Mouse (Mus musculus): ENCODE measurements around the gene Csde1. TPM values are rescaled to one million over a fixed set of nuclear protein-coding genes. Genes with fewer than 3 reads are reported as not detected.

Csde1 gene
- polyA plus RNA-seq, 1 experiment from 2014 or later = 476 TPM

DNA sequence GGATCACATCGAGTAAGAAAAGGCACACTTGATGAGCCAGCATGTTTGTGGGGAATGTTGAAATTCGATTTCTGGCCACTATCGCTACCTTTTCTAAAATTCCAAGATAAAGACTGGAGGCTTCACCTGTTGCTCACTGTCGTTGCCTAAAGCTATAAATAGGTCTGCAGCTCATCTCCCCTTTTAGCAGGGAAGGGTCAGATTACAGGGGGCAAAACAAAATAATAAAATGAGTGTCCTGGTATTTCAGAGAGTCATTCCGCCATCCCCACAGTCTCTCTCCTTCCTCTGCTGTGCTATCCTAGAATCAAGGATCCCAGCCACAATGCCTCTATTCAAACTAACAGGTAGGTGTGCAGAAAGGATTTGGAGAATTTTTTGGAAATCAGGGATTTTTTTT, 53.5 kb downstream of the Csde1 start, which contains the start of gene Ampd1:
TSS of gene Ampd1 (plus strand) at position 244 of the 400 bp plus-strand sequence.
- WGBS = 82% methylated on average over 5 of the region's 5 CpGs
- no peak within 1 kb of the TSS for H3K27ac ChIP-seq
- H3K27me3 ChIP-seq = no peaks in the 10 kb centered on the region
- no peak for ATAC-seq
- no peak within 1 kb of the TSS for H3K4me2 ChIP-seq (replicated peaks)
- no peaks in the 10 kb centered on the region for H3K4me1 ChIP-seq (replicated peaks)
- H3K4me3 ChIP-seq (replicated peaks) = no peak within 1 kb of the TSS
- peaks cover 7% of the 10 kb centered on the region for H3K36me3 ChIP-seq
- H3K9ac ChIP-seq (replicated peaks) = no peak within 1 kb of the TSS
- H3K9me3 ChIP-seq = no peaks in the 10 kb centered on the region

DNA sequence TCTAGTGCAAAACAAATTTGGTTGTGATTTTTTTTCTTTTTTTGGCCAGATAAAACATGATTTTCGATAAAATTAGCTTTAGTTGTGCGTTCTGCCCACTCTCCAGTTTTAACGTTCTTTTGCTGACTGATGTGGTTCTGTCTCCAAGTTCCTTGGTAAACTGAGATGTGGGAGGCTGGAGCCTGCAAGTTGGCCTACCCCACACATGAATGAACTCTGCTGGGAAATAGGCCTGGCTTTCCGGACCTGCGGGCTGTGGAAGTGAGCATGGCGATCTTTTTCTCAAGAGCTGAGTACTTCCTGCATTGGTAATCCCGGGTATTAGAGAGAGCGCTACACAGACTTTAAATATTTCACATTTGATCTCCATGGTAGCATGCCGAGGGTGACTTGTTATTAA, 55.6 kb downstream of the Csde1 start:
- no peaks in the 10 kb centered on the region for H3K9me3 ChIP-seq
- 88% methylated on average over 9 of the region's 9 CpGs for WGBS
- no peak overlapping the region for H3K4me2 ChIP-seq (replicated peaks)
- no peaks in the 10 kb centered on the region for H3K36me3 ChIP-seq
- no peaks in the 10 kb centered on the region for H3K4me1 ChIP-seq (replicated peaks)
- no peak overlapping the region for H3K27ac ChIP-seq
- no peak overlapping the region for H3K9ac ChIP-seq (replicated peaks)
- ATAC-seq = no peak
- no peak overlapping the region for H3K4me3 ChIP-seq (replicated peaks)
- H3K27me3 ChIP-seq = no peaks in the 10 kb centered on the region

DNA sequence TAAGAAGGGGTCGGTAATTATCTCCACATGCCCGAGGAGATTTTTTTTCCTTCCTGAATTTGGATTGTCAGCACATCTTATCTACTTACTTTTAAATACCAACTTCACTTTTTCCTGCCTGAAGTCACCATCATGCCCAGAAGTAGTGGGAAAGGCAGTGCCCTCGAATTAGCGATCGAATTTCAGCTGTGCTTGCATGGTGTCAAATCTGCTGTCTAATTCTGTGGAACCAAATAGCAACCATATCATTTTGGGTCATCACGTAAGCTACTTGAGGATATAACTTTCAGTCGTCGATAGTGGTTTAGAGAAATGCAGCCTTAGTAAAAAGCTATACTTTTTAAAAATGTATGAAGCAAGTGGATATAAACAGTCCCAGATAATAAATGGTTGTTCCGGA, 56.2 kb downstream of the Csde1 start:
- Histone ChIP-seq H3K36me3 (no peaks in the 10 kb centered on the region), H3K9ac (replicated peaks) (no peak overlapping the region), H3K27me3 (no peaks in the 10 kb centered on the region), H3K4me3 (replicated peaks) (no peak overlapping the region), H3K27ac (no peak overlapping the region), H3K9me3 (no peaks in the 10 kb centered on the region), H3K4me2 (replicated peaks) (no peak overlapping the region), H3K4me1 (replicated peaks) (no peaks in the 10 kb centered on the region)
- 92% methylated on average over 9 of the region's 9 CpGs for WGBS
- no peak for ATAC-seq

DNA sequence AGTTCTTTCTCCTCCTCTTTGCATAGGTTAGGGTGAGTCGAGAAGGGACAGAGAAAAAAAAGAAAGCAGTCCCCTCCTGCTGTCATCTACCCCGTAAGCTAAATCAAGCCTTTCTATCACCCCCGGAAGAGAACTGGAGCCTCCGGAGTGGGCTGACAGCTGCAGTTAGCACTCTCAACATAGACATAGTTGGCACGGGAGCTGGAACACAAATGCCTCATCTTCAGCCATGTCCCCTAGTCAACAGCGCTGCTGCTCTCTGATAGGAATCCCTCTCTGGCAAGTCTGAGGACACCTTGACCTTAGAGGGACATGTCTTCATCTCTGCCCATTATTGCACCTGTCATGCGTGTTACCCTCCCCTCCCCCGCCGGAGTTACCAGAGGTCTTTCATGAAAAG, 59.1 kb downstream of the Csde1 start:
- Histone ChIP-seq H3K27ac (no peak overlapping the region), H3K9ac (replicated peaks) (no peak overlapping the region), H3K4me3 (replicated peaks) (no peak overlapping the region), H3K4me1 (replicated peaks) (no peaks in the 10 kb centered on the region), H3K36me3 (no peaks in the 10 kb centered on the region), H3K27me3 (no peaks in the 10 kb centered on the region), H3K9me3 (no peaks in the 10 kb centered on the region), H3K4me2 (replicated peaks) (no peak overlapping the region)
- no peak for ATAC-seq
- WGBS = 85% methylated on average over 9 of the region's 9 CpGs

DNA sequence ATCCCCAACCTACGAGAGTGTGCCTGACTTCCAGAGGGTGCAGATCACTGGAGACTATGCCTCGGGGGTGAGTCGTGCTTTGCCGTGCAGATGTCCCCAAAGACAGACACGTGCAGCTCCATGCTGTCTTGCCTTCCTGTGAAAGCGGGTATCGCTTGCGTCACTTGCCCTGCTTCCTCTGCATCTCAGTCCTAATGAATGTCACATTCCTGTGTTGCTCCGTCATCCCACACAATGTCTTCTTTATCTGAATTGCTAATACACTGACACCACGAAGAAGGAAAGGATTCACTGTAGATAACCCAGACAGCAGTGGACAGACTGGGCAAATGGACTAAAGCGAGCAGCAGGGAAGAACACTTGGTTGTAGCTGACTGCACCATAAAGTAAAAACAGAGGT, 60.8 kb downstream of the Csde1 start:
- no peak for ATAC-seq
- Histone ChIP-seq H3K9me3 (no peaks in the 10 kb centered on the region), H3K4me2 (replicated peaks) (no peak overlapping the region), H3K36me3 (no peaks in the 10 kb centered on the region), H3K27ac (no peak overlapping the region), H3K4me3 (replicated peaks) (no peak overlapping the region), H3K27me3 (no peaks in the 10 kb centered on the region), H3K9ac (replicated peaks) (no peak overlapping the region), H3K4me1 (replicated peaks) (no peaks in the 10 kb centered on the region)
- WGBS = 71% methylated on average over 11 of the region's 11 CpGs

DNA sequence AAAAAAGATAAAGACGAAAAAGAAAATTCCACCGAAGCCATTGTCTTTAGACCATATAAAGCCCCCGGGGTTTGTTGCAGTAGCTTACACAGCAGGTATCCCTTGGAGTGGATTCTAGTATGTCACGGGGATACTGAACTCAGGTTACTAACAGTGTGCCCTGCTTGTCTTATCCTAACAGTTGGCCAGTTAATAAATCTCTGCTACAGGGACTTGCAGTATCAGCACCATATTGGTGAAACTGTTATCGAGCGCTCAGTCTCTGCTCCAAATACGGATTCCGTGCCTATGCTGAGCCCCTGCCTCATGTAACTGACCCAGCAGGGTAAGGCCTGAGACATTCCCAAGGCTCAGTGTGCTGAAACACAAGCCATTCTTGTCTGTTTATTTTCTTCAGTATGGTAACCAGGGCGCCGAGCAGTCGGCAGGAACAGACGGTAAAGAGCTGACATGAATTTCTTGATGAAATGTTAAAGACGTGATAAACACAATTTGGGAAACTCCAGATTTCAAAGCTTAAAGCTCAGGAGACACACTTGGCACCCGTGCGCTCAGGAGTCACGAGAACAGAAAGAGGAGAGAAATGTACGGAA, 61.7 kb downstream of the Csde1 start:
- no peaks in the 10 kb centered on the region for H3K36me3 ChIP-seq
- H3K4me1 ChIP-seq (replicated peaks) = no peaks in the 10 kb centered on the region
- no peaks in the 10 kb centered on the region for H3K27me3 ChIP-seq
- H3K9me3 ChIP-seq = no peaks in the 10 kb centered on the region
- no peak for ATAC-seq
- H3K4me3 ChIP-seq (replicated peaks) = no peak overlapping the region
- H3K9ac ChIP-seq (replicated peaks) = no peak overlapping the region
- H3K27ac ChIP-seq = no peak overlapping the region
- 89% methylated on average over 17 of the region's 17 CpGs for WGBS
- no peak overlapping the region for H3K4me2 ChIP-seq (replicated peaks)

DNA sequence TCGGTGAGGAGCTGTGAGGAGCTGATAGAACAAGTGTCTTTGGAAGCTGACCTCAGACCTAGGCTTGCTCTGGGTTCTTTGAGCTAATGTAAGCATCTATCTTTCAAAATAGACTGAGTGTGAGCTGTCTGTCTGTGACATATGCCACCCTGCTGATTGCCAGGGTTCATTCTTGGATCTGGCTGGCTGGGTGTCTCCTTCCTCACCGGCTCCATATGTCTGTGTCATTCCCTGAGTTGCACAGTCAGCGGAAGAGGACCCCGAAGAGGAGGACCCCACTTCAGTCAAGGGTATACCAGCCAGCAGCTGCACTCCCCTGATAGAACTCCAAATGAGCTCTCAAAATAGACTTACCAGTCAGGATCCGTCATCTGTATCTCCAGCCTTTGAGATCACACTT, 62.5 kb downstream of the Csde1 start:
- 95% methylated on average over 5 of the region's 5 CpGs for WGBS
- no peaks in the 10 kb centered on the region for H3K27me3 ChIP-seq
- no peak overlapping the region for H3K27ac ChIP-seq
- no peak overlapping the region for H3K4me3 ChIP-seq (replicated peaks)
- no peak overlapping the region for H3K4me2 ChIP-seq (replicated peaks)
- H3K36me3 ChIP-seq = no peaks in the 10 kb centered on the region
- no peak overlapping the region for H3K9ac ChIP-seq (replicated peaks)
- H3K9me3 ChIP-seq = no peaks in the 10 kb centered on the region
- no peaks in the 10 kb centered on the region for H3K4me1 ChIP-seq (replicated peaks)
- no peak for ATAC-seq

DNA sequence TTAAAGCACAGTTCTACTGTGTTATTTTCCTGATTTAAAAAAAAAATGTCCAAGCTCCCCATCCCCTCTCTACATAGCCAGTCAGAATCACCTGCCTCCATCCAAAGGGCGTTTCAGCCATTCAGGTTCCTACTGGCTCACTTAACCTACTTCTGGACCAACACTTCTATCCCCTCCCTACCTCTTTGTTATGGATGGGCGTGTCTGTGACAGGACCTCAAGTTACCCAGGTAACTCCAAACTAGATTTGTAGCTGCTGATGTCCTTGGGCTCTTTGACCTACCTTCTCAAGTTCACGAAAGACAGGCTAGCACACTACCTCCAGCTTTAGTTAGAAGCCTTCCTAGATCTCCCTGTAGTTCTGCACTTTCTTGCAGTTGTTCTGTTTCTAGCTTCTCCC, 65.8 kb downstream of the Csde1 start:
- Histone ChIP-seq H3K4me2 (replicated peaks) (no peak overlapping the region), H3K4me3 (replicated peaks) (no peak overlapping the region), H3K36me3 (no peaks in the 10 kb centered on the region), H3K27ac (no peak overlapping the region), H3K27me3 (no peaks in the 10 kb centered on the region), H3K4me1 (replicated peaks) (no peaks in the 10 kb centered on the region), H3K9me3 (no peaks in the 10 kb centered on the region), H3K9ac (replicated peaks) (no peak overlapping the region)
- no peak for ATAC-seq
- 78% methylated on average over 3 of the region's 3 CpGs for WGBS

DNA sequence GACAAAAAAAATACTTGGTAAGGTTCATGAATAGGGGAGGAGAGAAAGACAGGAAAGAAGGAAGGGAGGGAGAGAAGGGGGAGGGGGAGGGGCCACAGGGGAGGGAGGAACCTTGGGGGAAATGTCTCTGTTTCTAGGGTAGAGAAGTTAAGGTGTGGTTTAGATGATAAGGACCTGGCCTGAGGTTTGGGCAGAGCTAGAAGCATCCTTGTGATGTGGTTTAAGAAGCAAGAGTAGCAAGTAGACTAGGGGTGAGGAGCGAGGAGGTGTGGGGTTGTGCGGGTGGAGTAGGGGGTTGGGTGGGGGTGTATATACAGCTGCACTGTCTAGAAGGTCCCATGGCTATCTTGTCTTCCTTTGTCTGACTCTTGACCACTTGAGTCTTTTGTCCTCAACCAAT, 71.5 kb downstream of the Csde1 start:
- Histone ChIP-seq H3K4me3 (replicated peaks) (no peak overlapping the region), H3K36me3 (no peaks in the 10 kb centered on the region), H3K4me2 (replicated peaks) (no peak overlapping the region), H3K9ac (replicated peaks) (no peak overlapping the region), H3K4me1 (replicated peaks) (no peaks in the 10 kb centered on the region), H3K9me3 (no peaks in the 10 kb centered on the region), H3K27ac (no peak overlapping the region), H3K27me3 (no peaks in the 10 kb centered on the region)
- WGBS = 93% methylated on average over 2 of the region's 2 CpGs
- ATAC-seq = no peak

DNA sequence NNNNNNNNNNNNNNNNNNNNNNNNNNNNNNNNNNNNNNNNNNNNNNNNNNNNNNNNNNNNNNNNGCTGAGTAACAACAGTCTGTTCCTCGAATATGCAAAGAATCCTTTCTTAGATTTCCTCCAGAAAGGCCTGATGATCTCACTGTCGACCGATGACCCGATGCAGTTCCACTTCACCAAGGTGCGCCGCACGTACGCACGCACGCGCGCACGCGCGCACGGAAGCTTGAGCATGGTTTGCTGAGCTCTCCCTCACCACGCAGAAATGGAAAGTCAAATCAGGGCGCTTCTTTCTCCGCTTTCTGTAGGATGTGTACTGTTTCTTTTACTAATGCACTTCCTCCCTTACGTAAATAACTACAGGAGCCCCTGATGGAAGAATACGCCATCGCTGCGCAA, 78.4 kb downstream of the Csde1 start:
- 74% methylated on average over 23 of the region's 23 CpGs for WGBS

DNA sequence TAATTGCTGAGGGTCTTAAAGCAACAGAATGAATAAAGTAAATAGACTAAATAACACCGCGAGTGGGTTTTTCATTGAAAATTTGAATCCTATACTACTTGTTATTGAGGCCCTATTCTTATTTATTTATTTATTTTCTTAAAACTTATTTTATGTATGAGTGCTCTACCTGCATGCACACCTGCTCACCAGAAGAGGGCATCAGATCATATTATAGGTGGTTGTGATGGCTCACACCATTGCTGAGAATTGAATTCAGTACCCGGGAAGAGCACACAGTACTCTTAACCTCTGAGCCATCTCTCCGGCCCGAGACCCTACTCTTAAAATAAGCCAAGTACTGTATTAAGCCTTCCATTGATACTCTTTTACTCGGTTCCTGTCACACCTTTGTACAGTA, 79.4 kb downstream of the Csde1 start:
- Histone ChIP-seq H3K9ac (replicated peaks) (no peak overlapping the region), H3K27ac (no peak overlapping the region), H3K4me2 (replicated peaks) (no peak overlapping the region), H3K9me3 (no peaks in the 10 kb centered on the region), H3K36me3 (no peaks in the 10 kb centered on the region), H3K27me3 (peaks cover 31% of the 10 kb centered on the region), H3K4me1 (replicated peaks) (peaks cover 15% of the 10 kb centered on the region), H3K4me3 (replicated peaks) (no peak overlapping the region)
- no peak for ATAC-seq
- WGBS = 90% methylated on average over 6 of the region's 6 CpGs

More for the DNA sequence above, 78.4 kb downstream of the Csde1 start:
- Histone ChIP-seq H3K27ac (no peak overlapping the region), H3K36me3 (no peaks in the 10 kb centered on the region), H3K9me3 (no peaks in the 10 kb centered on the region), H3K4me2 (replicated peaks) (no peak overlapping the region), H3K4me1 (replicated peaks) (peaks cover 15% of the 10 kb centered on the region), H3K27me3 (peaks cover 23% of the 10 kb centered on the region), H3K4me3 (replicated peaks) (no peak overlapping the region), H3K9ac (replicated peaks) (no peak overlapping the region)
- no peak for ATAC-seq

DNA sequence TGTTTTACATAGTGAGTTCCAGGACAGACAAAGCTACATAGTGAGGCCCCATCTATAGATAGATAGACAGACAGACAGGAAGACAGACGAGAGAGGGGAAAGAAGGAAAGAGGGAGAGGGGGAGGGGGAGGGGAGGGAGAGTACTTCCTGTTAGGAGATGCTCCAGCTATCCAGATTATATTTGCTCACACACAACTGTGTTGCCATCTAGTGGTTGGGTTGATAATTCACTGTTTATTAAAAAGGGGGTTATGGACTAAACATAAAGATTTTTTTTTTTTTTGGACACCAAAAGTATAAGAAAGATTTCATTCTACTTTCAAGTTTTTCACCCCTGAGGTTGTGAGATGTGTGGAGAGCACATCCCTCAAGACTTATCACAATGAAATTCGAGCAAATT, 80.5 kb downstream of the Csde1 start:
- H3K27ac ChIP-seq = no peak overlapping the region
- no peaks in the 10 kb centered on the region for H3K36me3 ChIP-seq
- peaks cover 33% of the 10 kb centered on the region for H3K27me3 ChIP-seq
- H3K4me1 ChIP-seq (replicated peaks) = peaks cover 15% of the 10 kb centered on the region
- 70% methylated on average over 2 of the region's 2 CpGs for WGBS
- ATAC-seq = no peak
- no peak overlapping the region for H3K4me3 ChIP-seq (replicated peaks)
- no peak overlapping the region for H3K4me2 ChIP-seq (replicated peaks)
- H3K9me3 ChIP-seq = no peaks in the 10 kb centered on the region
- no peak overlapping the region for H3K9ac ChIP-seq (replicated peaks)

DNA sequence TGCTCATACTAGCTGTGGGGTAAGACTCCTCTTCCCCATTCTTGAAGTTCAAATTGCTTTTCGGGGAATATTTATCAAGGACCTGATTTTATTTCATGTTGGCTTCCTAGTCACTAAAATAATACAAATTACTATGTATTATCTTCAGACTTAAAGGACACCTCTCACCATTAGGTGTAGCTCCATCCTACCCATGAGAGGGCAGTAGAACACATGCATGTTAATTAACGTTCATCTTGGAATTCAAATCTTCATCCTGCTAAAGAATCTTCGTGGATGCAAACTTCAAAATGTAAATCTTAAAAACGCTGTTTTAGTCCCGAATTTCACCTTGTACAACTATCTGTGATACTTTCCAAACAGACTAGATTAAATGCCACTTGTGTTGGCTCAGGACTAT, 81.0 kb downstream of the Csde1 start:
- Histone ChIP-seq H3K36me3 (no peaks in the 10 kb centered on the region), H3K27ac (no peak overlapping the region), H3K9me3 (no peaks in the 10 kb centered on the region), H3K27me3 (peaks cover 33% of the 10 kb centered on the region), H3K4me1 (replicated peaks) (peaks cover 15% of the 10 kb centered on the region), H3K4me2 (replicated peaks) (no peak overlapping the region), H3K9ac (replicated peaks) (no peak overlapping the region), H3K4me3 (replicated peaks) (no peak overlapping the region)
- no peak for ATAC-seq
- WGBS = 65% methylated on average over 5 of the region's 5 CpGs
